Mouse (Mus musculus) hindbrain, embryonic 12.5 days (tissue): ENCODE results near the gene Ccn1. TPM values are rescaled to one million over a fixed set of nuclear protein-coding genes. Genes with fewer than 3 reads are reported as not detected.

Source experiments
- ATAC-seq: fragments of 200-750 bp; cut with Nextera tagmentation; 2 replicates; pipeline ENCODE4 v1.8.0; 2017; ENCODE audit warnings: moderate TSS enrichment; ENCODE audit not compliant: low FRiP score
- H3K27ac ChIP-seq: fragments of 300-500 bp; sonication (generic); 2 replicates; pipeline ENCODE4 v1.5.1; 2016; ENCODE audit warnings: mild to moderate bottlenecking
- H3K27me3 ChIP-seq: fragments of 300-500 bp; sonication (generic); 2 replicates; pipeline ENCODE4 v1.6.1; 2016; ENCODE audit warnings: mild to moderate bottlenecking
- H3K36me3 ChIP-seq: fragments of 300-500 bp; sonication (generic); 2 replicates; pipeline ENCODE4 v1.6.1; 2016; ENCODE audit warnings: mild to moderate bottlenecking
- H3K4me1 ChIP-seq: fragments of 300-500 bp; sonication (generic); 2 replicates; pipeline ENCODE4 v1.6.1; 2016
- H3K4me2 ChIP-seq: fragments of 300-500 bp; sonication (generic); replicated peaks from 2 replicates; pipeline ENCODE4 v1.6.1; 2016; ENCODE audit warnings: mild to moderate bottlenecking
- H3K4me3 ChIP-seq: fragments of 300-500 bp; sonication (generic); 2 replicates; pipeline ENCODE4 v1.5.1; 2016; ENCODE audit warnings: mild to moderate bottlenecking
- H3K9ac ChIP-seq: fragments of 300-500 bp; sonication (generic); 2 replicates; pipeline ENCODE4 v1.6.1; 2016; ENCODE audit warnings: mild to moderate bottlenecking, moderate library complexity
- H3K9me3 ChIP-seq: fragments of 300-500 bp; sonication (generic); replicated peaks from 2 replicates; pipeline ENCODE4 v1.6.1; 2016; ENCODE audit warnings: mild to moderate bottlenecking
- WGBS: fragments of 180-500 bp; shearing (Covaris S2); methylation state at CpG from one replicate; pipeline ENCODE4 v1.1.7; 2016; 5-methylcytosine and 5-hydroxymethylcytosine counted together
- polyA plus RNA-seq: library from polyadenylated mRNA; unstranded; fragments of >200 nt; fragmentation: Nextera tagmentation; extraction: Ambion mirVana; gene quantifications from 2 replicates; pipeline ENCODE4 v1.2.1, GENCODE M21; 2016

The Ccn1 gene
- polyA plus RNA-seq, 1 experiment from 2014 or later: 40.8 TPM

GRCm38 (mm10) chr3:145628643-145629042, 21.1 kb downstream of the Ccn1 start:
- Histone ChIP-seq H3K27ac (peak overlapping the region; percentile 12; the same call in 1 of the 2 replicates), H3K36me3 (no peaks in the 10 kb centered on the region), H3K9me3 (no peaks in the 10 kb centered on the region), H3K4me3 (no peak overlapping the region), H3K27me3 (no peaks in the 10 kb centered on the region), H3K4me1 (peaks cover 22% of the 10 kb centered on the region; the same call in 1 of the 2 replicates), H3K4me2 (no peak overlapping the region), H3K9ac (no peak overlapping the region)
- 61% methylated on average over 5 of the region's 5 CpGs for WGBS
- peak; percentile 47 for ATAC-seq

DNA sequence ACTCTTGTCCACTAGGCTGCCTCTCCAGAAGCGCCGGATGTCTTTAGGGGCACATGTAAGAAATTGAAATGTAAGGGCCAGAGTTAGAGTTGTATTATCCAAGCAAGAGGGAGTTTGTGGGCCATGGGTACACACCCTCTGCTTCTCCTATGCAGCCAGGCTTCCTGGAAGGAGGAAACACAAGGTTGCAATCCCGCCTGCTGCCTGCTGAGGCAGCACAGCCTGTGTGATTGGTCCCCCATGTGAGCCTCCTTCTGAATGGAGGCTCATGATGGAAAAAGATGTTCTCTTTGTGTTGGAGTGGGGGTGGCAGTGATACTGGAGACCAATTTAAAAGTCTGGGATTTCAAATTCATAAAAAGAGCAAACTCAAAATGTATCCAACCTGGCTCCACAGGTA, 22.0 kb downstream of the Ccn1 start:
- 0 out of 2 replicates have a peak overlapping the region, but pooled peaks have one; percentile 12 for H3K27ac ChIP-seq
- no peaks in the 10 kb centered on the region for H3K9me3 ChIP-seq
- H3K4me2 ChIP-seq: no peak overlapping the region
- 82% methylated on average over 3 of the region's 3 CpGs for WGBS
- H3K4me3 ChIP-seq: no peak overlapping the region
- no peaks in the 10 kb centered on the region for H3K36me3 ChIP-seq
- H3K27me3 ChIP-seq: no peaks in the 10 kb centered on the region
- H3K4me1 ChIP-seq: peaks cover 18% of the 10 kb centered on the region; the same call in 1 of the 2 replicates
- no peak overlapping the region for H3K9ac ChIP-seq
- ATAC-seq: no peak

GRCm38 (mm10) chr3:145626063-145626462, 23.7 kb downstream of the Ccn1 start:
- no peak for ATAC-seq
- H3K4me2 ChIP-seq: no peak overlapping the region
- no peak overlapping the region for H3K9ac ChIP-seq
- no peaks in the 10 kb centered on the region for H3K36me3 ChIP-seq
- 0 out of 2 replicates have a peak, but pooled peaks cover 14% of the 10 kb centered on the region for H3K4me1 ChIP-seq
- whole genome bisulfite sequencing: 94% methylated on average over 1 of the region's 1 CpGs
- H3K4me3 ChIP-seq: no peak overlapping the region
- H3K9me3 ChIP-seq: no peaks in the 10 kb centered on the region
- no peak overlapping the region for H3K27ac ChIP-seq
- H3K27me3 ChIP-seq: no peaks in the 10 kb centered on the region

DNA sequence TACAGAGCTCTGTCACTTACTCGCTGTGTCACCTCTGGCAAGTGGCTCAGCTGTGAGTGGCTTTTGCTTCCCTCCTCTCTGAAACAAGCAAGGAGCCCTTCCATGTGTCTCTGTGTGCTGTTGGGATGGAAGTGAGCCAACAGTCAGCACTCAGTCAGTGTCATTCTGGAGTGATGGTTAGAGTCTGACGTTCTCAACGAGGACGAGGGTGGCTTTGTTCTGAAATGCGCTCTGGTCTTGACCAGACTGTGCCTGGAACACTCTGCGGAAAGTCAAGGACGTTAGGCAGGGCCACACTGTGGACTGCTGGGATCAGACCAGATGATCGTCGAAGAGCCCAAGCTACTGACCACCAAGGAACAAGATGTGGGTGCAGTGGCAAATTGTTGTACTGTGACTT, 24.2 kb downstream of the Ccn1 start:
- H3K27me3 ChIP-seq: no peaks in the 10 kb centered on the region
- 0 out of 2 replicates have a peak, but pooled peaks cover 14% of the 10 kb centered on the region for H3K4me1 ChIP-seq
- H3K36me3 ChIP-seq: no peaks in the 10 kb centered on the region
- ATAC-seq: no peak
- WGBS: 86% methylated on average over 9 of the region's 9 CpGs
- no peaks in the 10 kb centered on the region for H3K9me3 ChIP-seq
- H3K4me2 ChIP-seq: no peak overlapping the region
- H3K9ac ChIP-seq: no peak overlapping the region
- H3K27ac ChIP-seq: no peak overlapping the region
- H3K4me3 ChIP-seq: no peak overlapping the region

GRCm38 (mm10) chr3:145624786-145625185, 25.0 kb downstream of the Ccn1 start:
- H3K4me3 ChIP-seq: no peak overlapping the region
- 77% methylated on average over 4 of the region's 4 CpGs for WGBS
- no peaks in the 10 kb centered on the region for H3K36me3 ChIP-seq
- H3K4me2 ChIP-seq: no peak overlapping the region
- H3K9ac ChIP-seq: no peak overlapping the region
- 0 out of 2 replicates have a peak, but pooled peaks cover under 1% of the 10 kb centered on the region for H3K9me3 ChIP-seq
- 0 out of 2 replicates have a peak, but pooled peaks cover 14% of the 10 kb centered on the region for H3K4me1 ChIP-seq
- no peak for ATAC-seq
- H3K27me3 ChIP-seq: no peaks in the 10 kb centered on the region
- H3K27ac ChIP-seq: no peak overlapping the region

GRCm38 (mm10) chr3:145623047-145623446, 26.7 kb downstream of the Ccn1 start:
- 58% methylated on average over 12 of the region's 12 CpGs for WGBS
- Histone ChIP-seq H3K9ac (no peak overlapping the region), H3K27ac (no peak overlapping the region), H3K27me3 (no peaks in the 10 kb centered on the region), H3K4me2 (no peak overlapping the region), H3K4me1 (0 out of 2 replicates have a peak, but pooled peaks cover 6% of the 10 kb centered on the region), H3K36me3 (no peaks in the 10 kb centered on the region), H3K9me3 (peaks cover 3% of the 10 kb centered on the region; the same call in 1 of the 2 replicates), H3K4me3 (no peak overlapping the region)
- ATAC-seq: peak; percentile 71

DNA sequence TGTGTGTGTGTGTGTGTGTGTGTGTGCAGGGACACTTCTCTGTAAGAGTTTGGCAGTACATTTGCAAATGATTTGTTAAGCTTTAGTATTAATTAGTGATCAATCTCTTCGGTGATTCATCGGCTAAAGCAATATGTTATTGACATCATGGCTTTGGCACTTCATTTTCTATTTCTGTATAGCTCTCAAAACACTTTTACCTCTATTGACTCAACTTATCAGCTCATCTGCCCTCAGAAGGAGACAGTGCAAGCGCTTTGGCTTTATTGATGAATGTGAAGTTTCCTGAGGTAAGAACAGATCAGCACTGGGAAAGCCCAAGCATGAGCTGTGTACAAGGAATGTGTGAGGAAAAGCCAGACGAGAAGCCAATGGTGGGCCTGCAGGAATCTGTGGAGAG, 28.6 kb downstream of the Ccn1 start:
- Histone ChIP-seq H3K4me1 (0 out of 2 replicates have a peak, but pooled peaks cover 5% of the 10 kb centered on the region), H3K36me3 (no peaks in the 10 kb centered on the region), H3K9ac (no peak overlapping the region), H3K4me3 (no peak overlapping the region), H3K4me2 (no peak overlapping the region), H3K27me3 (no peaks in the 10 kb centered on the region), H3K9me3 (peaks cover 3% of the 10 kb centered on the region; the same call in 1 of the 2 replicates), H3K27ac (no peak overlapping the region)
- no peak for ATAC-seq
- WGBS: 92% methylated on average over 4 of the region's 4 CpGs

- ATAC-seq: no peak
- Histone ChIP-seq H3K9me3 (peaks cover 3% of the 10 kb centered on the region; the same call in 1 of the 2 replicates), H3K4me1 (peaks cover 7% of the 10 kb centered on the region), H3K27me3 (no peaks in the 10 kb centered on the region), H3K36me3 (no peaks in the 10 kb centered on the region), H3K27ac (no peak overlapping the region), H3K9ac (no peak overlapping the region), H3K4me2 (no peak overlapping the region), H3K4me3 (no peak overlapping the region)
- 87% methylated on average over 17 of the region's 17 CpGs for WGBS
Observed at GRCm38 (mm10) chr3:145619621-145620365, 30.0 kb downstream of the Ccn1 start.

- Histone ChIP-seq H3K4me3 (no peak overlapping the region), H3K4me1 (peaks cover 12% of the 10 kb centered on the region), H3K4me2 (no peak overlapping the region), H3K9ac (no peak overlapping the region), H3K27me3 (no peaks in the 10 kb centered on the region), H3K36me3 (no peaks in the 10 kb centered on the region), H3K27ac (no peak overlapping the region), H3K9me3 (peaks cover 3% of the 10 kb centered on the region; the same call in 1 of the 2 replicates)
- ATAC-seq: no peak
- 70% methylated on average over 9 of the region's 9 CpGs for WGBS
Observed at GRCm38 (mm10) chr3:145618299-145618698, 31.5 kb downstream of the Ccn1 start.

- H3K9ac ChIP-seq: no peak overlapping the region
- H3K27me3 ChIP-seq: no peaks in the 10 kb centered on the region
- WGBS: 21% methylated on average over 17 of the region's 17 CpGs
- ATAC-seq: peak; percentile 54; the same call in 1 of the 2 replicates
- H3K4me1 ChIP-seq: peaks cover 12% of the 10 kb centered on the region
- no peaks in the 10 kb centered on the region for H3K36me3 ChIP-seq
- H3K4me2 ChIP-seq: peak overlapping the region; percentile 32
- peaks cover under 1% of the 10 kb centered on the region; the same call in 1 of the 2 replicates for H3K9me3 ChIP-seq
- peak overlapping the region; percentile 55 for H3K27ac ChIP-seq
- H3K4me3 ChIP-seq: no peak overlapping the region
Observed at GRCm38 (mm10) chr3:145614362-145615115, 35.2 kb downstream of the Ccn1 start.

- no peak overlapping the region for H3K9ac ChIP-seq
- H3K4me3 ChIP-seq: no peak overlapping the region
- 76% methylated on average over 4 of the region's 4 CpGs for WGBS
- no peaks in the 10 kb centered on the region for H3K36me3 ChIP-seq
- no peak overlapping the region for H3K4me2 ChIP-seq
- no peaks in the 10 kb centered on the region for H3K9me3 ChIP-seq
- no peak overlapping the region for H3K27ac ChIP-seq
- H3K4me1 ChIP-seq: peaks cover 12% of the 10 kb centered on the region
- no peaks in the 10 kb centered on the region for H3K27me3 ChIP-seq
- ATAC-seq: no peak
Observed at GRCm38 (mm10) chr3:145613234-145613633, 36.5 kb downstream of the Ccn1 start.

GRCm38 (mm10) chr3:145612662-145613061, 37.1 kb downstream of the Ccn1 start:
- 29% methylated on average over 4 of the region's 4 CpGs for WGBS
- peaks cover 12% of the 10 kb centered on the region for H3K4me1 ChIP-seq
- no peak overlapping the region for H3K27ac ChIP-seq
- H3K4me2 ChIP-seq: no peak overlapping the region
- H3K27me3 ChIP-seq: no peaks in the 10 kb centered on the region
- ATAC-seq: no peak
- H3K4me3 ChIP-seq: no peak overlapping the region
- no peaks in the 10 kb centered on the region for H3K36me3 ChIP-seq
- H3K9me3 ChIP-seq: no peaks in the 10 kb centered on the region
- H3K9ac ChIP-seq: no peak overlapping the region
